Mouse (Mus musculus): ENCODE measurements around the gene Plekha1. TPM values are rescaled to one million over a fixed set of nuclear protein-coding genes. Genes with fewer than 3 reads are reported as not detected.

Gene Plekha1
- polyA plus RNA-seq, 1 experiment from 2014 or later, result 60.4 TPM

- WGBS, result 90% methylated on average over 5 of the region's 5 CpGs
- Histone ChIP-seq H3K36me3 (ENCODE audit: control insufficient read depth, insufficient read depth, low read length) (no peaks in the 10 kb centered on the region), H3K4me3 (ENCODE audit: low read length) (no peak overlapping the region), H3K27ac (ENCODE audit: low read depth, low read length) (no peak overlapping the region), H3K9me3 (ENCODE audit: control insufficient read depth, low read length) (no peaks in the 10 kb centered on the region), H3K4me2 (ENCODE audit: low read length) (no peak overlapping the region), H3K4me1 (ENCODE audit: control insufficient read depth, insufficient read depth, low read depth, low read length) (no peaks in the 10 kb centered on the region), H3K9ac (ENCODE audit: low read depth, low read length) (no peak overlapping the region), H3K27me3 (replicated peaks; ENCODE audit: control insufficient read depth, insufficient read depth, low read length) (no peaks in the 10 kb centered on the region)
- no peak for ATAC-seq
Measured at GRCm38 (mm10) chr7:130951004-130951403, 85.4 kb downstream of the Plekha1 start.

- H3K4me3 ChIP-seq (ENCODE audit: low read length), result no peak overlapping the region
- ATAC-seq, result no peak
- H3K27ac ChIP-seq (ENCODE audit: low read depth, low read length), result no peak overlapping the region
- H3K36me3 ChIP-seq (ENCODE audit: control insufficient read depth, insufficient read depth, low read length), result no peaks in the 10 kb centered on the region
- no peaks in the 10 kb centered on the region for H3K27me3 ChIP-seq (replicated peaks; ENCODE audit: control insufficient read depth, insufficient read depth, low read length)
- WGBS, result 88% methylated on average over 10 of the region's 10 CpGs
- no peak overlapping the region for H3K4me2 ChIP-seq (ENCODE audit: low read length)
- H3K4me1 ChIP-seq (ENCODE audit: control insufficient read depth, insufficient read depth, low read depth, low read length), result no peaks in the 10 kb centered on the region
- no peak overlapping the region for H3K9ac ChIP-seq (ENCODE audit: low read depth, low read length)
- no peaks in the 10 kb centered on the region for H3K9me3 ChIP-seq (ENCODE audit: control insufficient read depth, low read length)
Measured at GRCm38 (mm10) chr7:130953376-130953775, 87.8 kb downstream of the Plekha1 start.

- Histone ChIP-seq H3K9ac (ENCODE audit: low read depth, low read length) (no peak overlapping the region), H3K27ac (ENCODE audit: low read depth, low read length) (no peak overlapping the region), H3K4me3 (ENCODE audit: low read length) (no peak overlapping the region), H3K9me3 (ENCODE audit: control insufficient read depth, low read length) (no peaks in the 10 kb centered on the region), H3K27me3 (replicated peaks; ENCODE audit: control insufficient read depth, insufficient read depth, low read length) (no peaks in the 10 kb centered on the region), H3K4me2 (ENCODE audit: low read length) (no peak overlapping the region), H3K36me3 (ENCODE audit: control insufficient read depth, insufficient read depth, low read length) (no peaks in the 10 kb centered on the region), H3K4me1 (ENCODE audit: control insufficient read depth, insufficient read depth, low read depth, low read length) (no peaks in the 10 kb centered on the region)
- WGBS, result 87% methylated on average over 10 of the region's 10 CpGs
- no peak for ATAC-seq
Measured at GRCm38 (mm10) chr7:130954177-130954601, 88.6 kb downstream of the Plekha1 start.

- H3K36me3 ChIP-seq (ENCODE audit: control insufficient read depth, insufficient read depth, low read length), result no peaks in the 10 kb centered on the region
- WGBS, result 65% methylated on average over 7 of the region's 7 CpGs
- H3K4me2 ChIP-seq (ENCODE audit: low read length), result no peak overlapping the region
- H3K4me1 ChIP-seq (ENCODE audit: control insufficient read depth, insufficient read depth, low read depth, low read length), result peaks cover 3% of the 10 kb centered on the region
- no peak for ATAC-seq
- H3K9ac ChIP-seq (ENCODE audit: low read depth, low read length), result no peak overlapping the region
- H3K27me3 ChIP-seq (replicated peaks; ENCODE audit: control insufficient read depth, insufficient read depth, low read length), result no peaks in the 10 kb centered on the region
- no peak overlapping the region for H3K4me3 ChIP-seq (ENCODE audit: low read length)
- no peaks in the 10 kb centered on the region for H3K9me3 ChIP-seq (ENCODE audit: control insufficient read depth, low read length)
- no peak overlapping the region for H3K27ac ChIP-seq (ENCODE audit: low read depth, low read length)
Measured at GRCm38 (mm10) chr7:130958551-130958950, 93.0 kb downstream of the Plekha1 start.

- Histone ChIP-seq H3K9me3 (ENCODE audit: control insufficient read depth, low read length) (no peaks in the 10 kb centered on the region), H3K4me2 (ENCODE audit: low read length) (no peak overlapping the region), H3K4me1 (ENCODE audit: control insufficient read depth, insufficient read depth, low read depth, low read length) (peaks cover 3% of the 10 kb centered on the region), H3K27ac (ENCODE audit: low read depth, low read length) (no peak overlapping the region), H3K27me3 (replicated peaks; ENCODE audit: control insufficient read depth, insufficient read depth, low read length) (no peaks in the 10 kb centered on the region), H3K9ac (ENCODE audit: low read depth, low read length) (no peak overlapping the region), H3K36me3 (ENCODE audit: control insufficient read depth, insufficient read depth, low read length) (no peaks in the 10 kb centered on the region), H3K4me3 (ENCODE audit: low read length) (no peak overlapping the region)
- ATAC-seq, result 0 out of 2 replicates have a peak, but pooled peaks have one; percentile 27
- WGBS, result 32% methylated on average over 7 of the region's 7 CpGs
Measured at GRCm38 (mm10) chr7:130959868-130960267, 94.3 kb downstream of the Plekha1 start.

GRCm38 (mm10) chr7:130961429-130961828, 95.9 kb downstream of the Plekha1 start:
- no peak overlapping the region for H3K9ac ChIP-seq (ENCODE audit: low read depth, low read length)
- no peaks in the 10 kb centered on the region for H3K9me3 ChIP-seq (ENCODE audit: control insufficient read depth, low read length)
- 92% methylated on average over 6 of the region's 6 CpGs for WGBS
- no peak overlapping the region for H3K4me3 ChIP-seq (ENCODE audit: low read length)
- peaks cover 7% of the 10 kb centered on the region for H3K4me1 ChIP-seq (ENCODE audit: control insufficient read depth, insufficient read depth, low read depth, low read length)
- no peaks in the 10 kb centered on the region for H3K27me3 ChIP-seq (replicated peaks; ENCODE audit: control insufficient read depth, insufficient read depth, low read length)
- no peak overlapping the region for H3K27ac ChIP-seq (ENCODE audit: low read depth, low read length)
- no peak overlapping the region for H3K4me2 ChIP-seq (ENCODE audit: low read length)
- H3K36me3 ChIP-seq (ENCODE audit: control insufficient read depth, insufficient read depth, low read length), result no peaks in the 10 kb centered on the region
- ATAC-seq, result no peak

Small RNA genes lying within 50 kb of the gene (microRNA-seq; reads per million reads assigned to microRNA genes)
- gene Mir7061, result 2.1 reads per million, percentile 2 among the genes with 10 or more reads in this experiment

Other genes starting within 250 kb of the Plekha1 start
- not detected in 2 replicates for gene Btbd16, start 91.7 kb upstream of the Plekha1 start, polyA plus RNA-seq (2015; fragmentation: Nextera tagmentation; extraction: Ambion mirVana)
- 23.1 and 25.9 TPM in 2 replicates for gene Htra1, start 70.4 kb downstream of the Plekha1 start, polyA plus RNA-seq (2015; fragmentation: Nextera tagmentation; extraction: Ambion mirVana)
- gene Dmbt1, start 166.3 kb downstream of the Plekha1 start, polyA plus RNA-seq (2015; fragmentation: Nextera tagmentation; extraction: Ambion mirVana), result not detected in 2 replicates